Mouse (Mus musculus): ENCODE data around the gene Igf2bp3. TPM values are rescaled to one million over a fixed set of nuclear protein-coding genes. Genes with fewer than 3 reads are reported as not detected.
"Not testable (repeated sequence)": the region's sequence is repeated elsewhere in the genome, so short reads cannot be mapped to it uniquely, and the experiment has no call there.

Gene Igf2bp3
- polyA plus RNA-seq (2014; fragmentation: Nextera tagmentation; extraction: Ambion mirVana), result 30.6 and 32.9 TPM in 2 replicates

DNA sequence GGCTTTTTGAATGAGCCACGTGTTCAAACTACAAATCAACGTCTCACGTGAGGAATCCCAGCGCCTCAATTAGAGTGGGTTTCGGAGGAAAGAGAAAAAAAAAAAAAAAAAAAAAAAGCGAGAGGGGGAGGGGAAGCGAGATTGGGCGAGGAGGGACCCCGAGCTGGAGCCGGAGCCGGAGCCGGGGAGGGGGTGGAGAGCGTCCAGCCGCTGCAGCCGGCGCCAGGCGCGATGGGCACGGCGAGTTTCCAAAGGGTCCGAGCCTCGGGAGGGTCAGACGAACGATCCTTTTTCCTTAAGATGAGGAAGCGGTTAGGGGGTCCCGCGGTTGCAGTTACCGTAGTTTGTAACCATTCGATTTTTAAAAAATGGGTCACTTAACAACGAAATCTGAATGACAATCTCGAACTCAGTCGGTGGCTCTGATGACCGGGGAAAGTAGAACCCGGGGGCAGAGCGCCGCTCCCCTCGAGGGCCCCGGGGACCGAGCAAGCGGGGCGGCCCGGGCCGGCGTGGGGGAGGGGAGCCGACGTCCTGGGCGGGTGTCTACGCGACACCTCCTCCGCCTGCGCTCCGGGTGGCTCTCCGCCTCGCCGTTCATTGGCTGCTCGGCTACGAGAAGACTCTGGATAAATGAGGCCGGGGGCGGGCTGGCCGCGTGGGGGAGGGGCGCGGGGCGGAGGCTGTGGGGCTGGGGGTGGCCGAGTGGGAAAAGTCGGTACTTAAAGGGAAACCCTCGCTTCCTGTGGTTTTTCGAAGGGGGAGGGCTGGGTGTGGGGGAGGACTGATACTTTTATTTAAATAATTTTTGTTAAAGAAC lies at the start of gene Igf2bp3:
TSS of gene Igf2bp3 (minus strand) at position 30 of the 820 bp plus-strand sequence.
- ATAC-seq, result peak; percentile 84
- peak within 1 kb of the TSS; percentile 98 for H3K9ac ChIP-seq (ENCODE audit: low read length)
- under 1% methylated on average over 65 of the region's 68 CpGs for WGBS

DNA sequence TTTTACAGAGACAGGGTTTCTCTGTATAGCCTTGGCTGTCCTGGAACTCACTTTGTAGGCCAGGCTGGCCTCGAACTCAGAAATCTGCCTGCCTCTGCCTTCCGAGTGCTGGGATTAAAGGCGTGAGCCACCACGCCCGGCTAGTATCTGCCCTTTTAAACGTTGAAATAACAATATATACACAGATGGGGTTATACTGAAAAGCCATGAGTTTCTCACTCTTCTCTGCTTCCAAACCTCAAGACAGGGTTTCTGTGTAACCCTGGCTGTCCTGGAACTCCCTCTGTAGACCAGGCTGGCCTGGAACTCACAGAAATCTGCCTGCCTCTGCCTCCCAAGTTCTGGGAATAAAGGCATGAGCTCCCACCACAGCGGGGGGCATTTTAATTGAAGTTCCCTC lies 49.7 kb upstream of the Igf2bp3 start:
- not testable (repeated sequence) for H3K4me3 ChIP-seq (ENCODE audit: low read depth, low read length); ATAC-seq; H3K36me3 ChIP-seq (ENCODE audit: control insufficient read depth, insufficient read depth, low read length); H3K9me3 ChIP-seq (replicated peaks; ENCODE audit: control insufficient read depth, low read length); H3K27ac ChIP-seq (ENCODE audit: low read depth, low read length); H3K9ac ChIP-seq (ENCODE audit: low read length); DNase-seq (ENCODE audit: low spot score); H3K27me3 ChIP-seq (replicated peaks; ENCODE audit: control insufficient read depth, insufficient read depth, low read length)
- Histone ChIP-seq H3K4me1 (ENCODE audit: control insufficient read depth, insufficient read depth, low read length) (peaks cover 17% of the 10 kb centered on the region), H3K4me2 (ENCODE audit: low read length) (peak overlapping the region; percentile 74)
- 91% methylated on average over 7 of the region's 7 CpGs for WGBS

More for the DNA sequence above, at the start of gene Igf2bp3:
- DNase-seq (ENCODE audit: low spot score), result peak; percentile 96
- no peaks in the 10 kb centered on the region for H3K27me3 ChIP-seq (replicated peaks; ENCODE audit: control insufficient read depth, insufficient read depth, low read length)
- peak within 1 kb of the TSS; percentile 95 for H3K4me2 ChIP-seq (ENCODE audit: low read length)
- no peaks in the 10 kb centered on the region for H3K36me3 ChIP-seq (ENCODE audit: control insufficient read depth, insufficient read depth, low read length)
- peak within 1 kb of the TSS; percentile 97 for H3K4me3 ChIP-seq (ENCODE audit: low read depth, low read length)
- no peaks in the 10 kb centered on the region for H3K9me3 ChIP-seq (replicated peaks; ENCODE audit: control insufficient read depth, low read length)
- peaks cover 20% of the 10 kb centered on the region for H3K4me1 ChIP-seq (ENCODE audit: control insufficient read depth, insufficient read depth, low read length)
- H3K27ac ChIP-seq (ENCODE audit: low read depth, low read length), result peak within 1 kb of the TSS; percentile 98

DNA sequence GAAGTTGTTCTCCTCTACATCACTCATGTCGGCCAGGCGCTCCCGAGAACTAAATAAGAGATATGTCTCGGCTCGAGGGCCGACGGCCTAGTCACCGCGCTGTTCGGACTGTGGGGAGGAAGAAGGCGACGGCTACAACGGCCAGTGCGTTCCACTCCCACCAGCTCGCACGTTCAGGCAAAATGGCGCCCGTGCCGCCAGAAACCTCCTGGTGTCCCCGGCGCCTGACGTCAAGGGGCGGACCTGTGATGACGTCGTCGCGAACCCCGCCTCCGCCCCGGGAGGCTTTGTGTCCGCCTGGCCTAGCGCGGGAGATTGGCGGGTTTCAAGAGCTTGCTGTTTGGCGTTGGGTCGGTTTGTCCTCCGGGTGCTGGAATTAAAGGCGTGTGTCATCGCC lies 49.1 kb upstream of the Igf2bp3 start, which contains the start of gene Tra2a:
TSS of gene Tra2a (minus strand) at position 187 of the 397 bp plus-strand sequence.
- H3K36me3 ChIP-seq (ENCODE audit: control insufficient read depth, insufficient read depth, low read length), result no peaks in the 10 kb centered on the region
- no peaks in the 10 kb centered on the region for H3K27me3 ChIP-seq (replicated peaks; ENCODE audit: control insufficient read depth, insufficient read depth, low read length)
- peak; percentile 97 for ATAC-seq
- peak; percentile 98 for DNase-seq (ENCODE audit: low spot score)
- peak within 1 kb of the TSS; percentile 100 for H3K9ac ChIP-seq (ENCODE audit: low read length)
- WGBS, result 0% methylated on average over 39 of the region's 39 CpGs
- peak within 1 kb of the TSS; percentile 100 for H3K4me3 ChIP-seq (ENCODE audit: low read depth, low read length)
- H3K4me1 ChIP-seq (ENCODE audit: control insufficient read depth, insufficient read depth, low read length), result peaks cover 17% of the 10 kb centered on the region
- peak within 1 kb of the TSS; percentile 74 for H3K4me2 ChIP-seq (ENCODE audit: low read length)
- H3K9me3 ChIP-seq (replicated peaks; ENCODE audit: control insufficient read depth, low read length), result no peaks in the 10 kb centered on the region
- peak within 1 kb of the TSS; percentile 96 for H3K27ac ChIP-seq (ENCODE audit: low read depth, low read length)

GRCm38 (mm10) chr6:49263081-49263846 lies 48.5 kb upstream of the Igf2bp3 start:
- Histone ChIP-seq H3K27me3 (replicated peaks; ENCODE audit: control insufficient read depth, insufficient read depth, low read length) (no peaks in the 10 kb centered on the region), H3K27ac (ENCODE audit: low read depth, low read length) (peak overlapping the region; percentile 96), H3K4me3 (ENCODE audit: low read depth, low read length) (peak overlapping the region; percentile 100), H3K36me3 (ENCODE audit: control insufficient read depth, insufficient read depth, low read length) (no peaks in the 10 kb centered on the region), H3K4me1 (ENCODE audit: control insufficient read depth, insufficient read depth, low read length) (peaks cover 17% of the 10 kb centered on the region), H3K9me3 (replicated peaks; ENCODE audit: control insufficient read depth, low read length) (no peaks in the 10 kb centered on the region), H3K4me2 (ENCODE audit: low read length) (peak overlapping the region; percentile 74), H3K9ac (ENCODE audit: low read length) (peak overlapping the region; percentile 100)
- under 1% methylated on average over 63 of the region's 71 CpGs for WGBS
- DNase-seq (ENCODE audit: low spot score) (peak; percentile 39), ATAC-seq (peak; percentile 80)

- Histone ChIP-seq H3K9ac (ENCODE audit: low read length) (peak overlapping the region; percentile 100), H3K27ac (ENCODE audit: low read depth, low read length) (no peak overlapping the region), H3K36me3 (ENCODE audit: control insufficient read depth, insufficient read depth, low read length) (no peaks in the 10 kb centered on the region), H3K4me1 (ENCODE audit: control insufficient read depth, insufficient read depth, low read length) (peaks cover 17% of the 10 kb centered on the region), H3K4me3 (ENCODE audit: low read depth, low read length) (peak overlapping the region; percentile 100), H3K27me3 (replicated peaks; ENCODE audit: control insufficient read depth, insufficient read depth, low read length) (no peaks in the 10 kb centered on the region), H3K9me3 (replicated peaks; ENCODE audit: control insufficient read depth, low read length) (no peaks in the 10 kb centered on the region), H3K4me2 (ENCODE audit: low read length) (peak overlapping the region; percentile 74)
- ATAC-seq (no peak), DNase-seq (ENCODE audit: low spot score) (peak; percentile 62)
- WGBS, result under 1% methylated on average over 9 of the region's 9 CpGs
These were observed 47.7 kb upstream of the Igf2bp3 start for GRCm38 (mm10) chr6:49262421-49262820.

GRCm38 (mm10) chr6:49259711-49260110 lies 45.0 kb upstream of the Igf2bp3 start:
- Histone ChIP-seq H3K27ac (ENCODE audit: low read depth, low read length) (no peak overlapping the region), H3K27me3 (replicated peaks; ENCODE audit: control insufficient read depth, insufficient read depth, low read length) (no peaks in the 10 kb centered on the region), H3K4me2 (ENCODE audit: low read length) (no peak overlapping the region), H3K4me1 (ENCODE audit: control insufficient read depth, insufficient read depth, low read length) (peaks cover 17% of the 10 kb centered on the region), H3K9ac (ENCODE audit: low read length) (no peak overlapping the region), H3K9me3 (replicated peaks; ENCODE audit: control insufficient read depth, low read length) (no peaks in the 10 kb centered on the region), H3K36me3 (ENCODE audit: control insufficient read depth, insufficient read depth, low read length) (no peaks in the 10 kb centered on the region), H3K4me3 (ENCODE audit: low read depth, low read length) (no peak overlapping the region)
- WGBS, result 54% methylated on average over 5 of the region's 5 CpGs
- no peak for DNase-seq (ENCODE audit: low spot score)
- ATAC-seq, result no peak

GRCm38 (mm10) chr6:49257880-49258279 lies 43.1 kb upstream of the Igf2bp3 start:
- Histone ChIP-seq H3K4me1 (ENCODE audit: control insufficient read depth, insufficient read depth, low read length) (peaks cover 17% of the 10 kb centered on the region), H3K4me3 (ENCODE audit: low read depth, low read length) (no peak overlapping the region), H3K36me3 (ENCODE audit: control insufficient read depth, insufficient read depth, low read length) (no peaks in the 10 kb centered on the region), H3K4me2 (ENCODE audit: low read length) (no peak overlapping the region), H3K9me3 (replicated peaks; ENCODE audit: control insufficient read depth, low read length) (no peaks in the 10 kb centered on the region), H3K27me3 (replicated peaks; ENCODE audit: control insufficient read depth, insufficient read depth, low read length) (no peaks in the 10 kb centered on the region), H3K9ac (ENCODE audit: low read length) (no peak overlapping the region), H3K27ac (ENCODE audit: low read depth, low read length) (no peak overlapping the region)
- ATAC-seq (no peak), DNase-seq (ENCODE audit: low spot score) (no peak)
- 95% methylated on average over 2 of the region's 2 CpGs for WGBS

DNA sequence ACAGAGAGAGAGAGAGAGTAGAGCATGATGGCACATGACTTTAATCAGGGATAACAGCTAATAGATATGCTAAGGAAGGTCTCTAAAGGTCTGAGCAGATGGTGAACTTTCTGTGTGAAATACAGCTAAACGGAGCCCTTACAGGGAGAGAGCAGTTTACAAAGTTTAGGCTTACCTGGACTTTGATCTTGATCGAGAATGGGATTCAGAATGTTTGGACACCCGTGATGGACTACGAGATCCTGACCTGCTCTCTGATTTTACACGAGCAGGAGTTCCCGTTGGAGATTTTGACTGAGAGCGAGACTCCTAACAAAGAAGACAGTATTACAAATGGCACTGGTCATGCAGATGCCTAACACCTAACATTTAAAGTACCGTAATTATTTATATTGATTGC lies 37.5 kb upstream of the Igf2bp3 start:
- ATAC-seq (no peak), DNase-seq (ENCODE audit: low spot score) (no peak)
- Histone ChIP-seq H3K36me3 (ENCODE audit: control insufficient read depth, insufficient read depth, low read length) (peaks cover 39% of the 10 kb centered on the region), H3K27ac (ENCODE audit: low read depth, low read length) (no peak overlapping the region), H3K4me1 (ENCODE audit: control insufficient read depth, insufficient read depth, low read length) (no peaks in the 10 kb centered on the region), H3K9me3 (replicated peaks; ENCODE audit: control insufficient read depth, low read length) (no peaks in the 10 kb centered on the region), H3K4me2 (ENCODE audit: low read length) (no peak overlapping the region), H3K27me3 (replicated peaks; ENCODE audit: control insufficient read depth, insufficient read depth, low read length) (no peaks in the 10 kb centered on the region), H3K9ac (ENCODE audit: low read length) (no peak overlapping the region), H3K4me3 (ENCODE audit: low read depth, low read length) (no peak overlapping the region)
- 96% methylated on average over 8 of the region's 8 CpGs for WGBS
